Mouse (Mus musculus) stomach, embryonic 16.5 days (tissue): ENCODE data around the gene Grin2b. TPM values are rescaled to one million over a fixed set of nuclear protein-coding genes. Genes with fewer than 3 reads are reported as not detected.

ENCODE experiments used
- ATAC-seq: fragments of 200-750 bp; cut with Nextera tagmentation; 2 replicates; pipeline ENCODE4 v1.8.0; 2017; ENCODE audit warnings: moderate number of reproducible peaks, moderate TSS enrichment; ENCODE audit not compliant: insufficient read depth, low FRiP score
- H3K27ac ChIP-seq: fragments of 300-500 bp; sonication (generic); 2 replicates; pipeline ENCODE4 v1.5.1; 2014; ENCODE audit warnings: low read length
- H3K27me3 ChIP-seq: fragments of 300-500 bp; sonication (generic); 2 replicates; pipeline ENCODE4 v1.6.1; 2014; ENCODE audit warnings: low read length, control low read depth, mixed read lengths; ENCODE audit not compliant: control insufficient read depth, insufficient read depth
- H3K36me3 ChIP-seq: fragments of 300-500 bp; sonication (generic); 2 replicates; pipeline ENCODE4 v1.6.1; 2014; ENCODE audit warnings: low read length; ENCODE audit not compliant: control insufficient read depth, insufficient read depth
- H3K4me1 ChIP-seq: fragments of 300-500 bp; sonication (generic); 2 replicates; pipeline ENCODE4 v1.6.1; 2014; ENCODE audit warnings: low read length, control low read depth, mixed read lengths; ENCODE audit not compliant: control insufficient read depth, insufficient read depth
- H3K4me2 ChIP-seq: fragments of 300-500 bp; sonication (generic); 2 replicates; pipeline ENCODE4 v1.6.1; 2014; ENCODE audit warnings: low read depth, low read length, mixed read lengths
- H3K4me3 ChIP-seq: fragments of 300-500 bp; sonication (generic); replicated peaks from 2 replicates; pipeline ENCODE4 v1.5.1; 2014; ENCODE audit warnings: mild to moderate bottlenecking, low read length
- H3K9ac ChIP-seq: fragments of 300-500 bp; sonication (generic); 2 replicates; pipeline ENCODE4 v1.6.1; 2014; ENCODE audit warnings: low read length
- H3K9me3 ChIP-seq: fragments of 300-500 bp; sonication (generic); replicated peaks from 2 replicates; pipeline ENCODE4 v1.6.1; 2016; ENCODE audit warnings: low read length, control low read depth; ENCODE audit not compliant: control insufficient read depth
- WGBS: fragments of 180-500 bp; shearing (Covaris S2); extraction: QIAGEN DNeasy Blood & Tissue Kit; methylation state at CpG from one replicate; pipeline ENCODE4 v1.1.7; 2014; 5-methylcytosine and 5-hydroxymethylcytosine counted together
- polyA plus RNA-seq: library from polyadenylated mRNA; unstranded; fragments of >200 nt; fragmentation: Nextera tagmentation; extraction: Ambion mirVana; gene quantifications from 2 replicates; pipeline ENCODE4 v1.2.1, GENCODE M21; 2015

The Grin2b gene
- polyA plus RNA-seq, 1 experiment from 2014 or later = 0.32 TPM

GRCm38 (mm10) chr6:135799949-135800348, 373.4 kb downstream of the Grin2b start:
- no peak for ATAC-seq
- Histone ChIP-seq H3K4me3 (no peak overlapping the region), H3K4me2 (no peak overlapping the region), H3K27ac (no peak overlapping the region), H3K4me1 (no peaks in the 10 kb centered on the region), H3K9me3 (no peaks in the 10 kb centered on the region), H3K9ac (no peak overlapping the region), H3K36me3 (no peaks in the 10 kb centered on the region), H3K27me3 (no peaks in the 10 kb centered on the region)
- WGBS = 70% methylated on average over 8 of the region's 8 CpGs

GRCm38 (mm10) chr6:135798202-135798992, 374.9 kb downstream of the Grin2b start:
- Histone ChIP-seq H3K27me3 (no peaks in the 10 kb centered on the region), H3K36me3 (no peaks in the 10 kb centered on the region), H3K4me1 (no peaks in the 10 kb centered on the region), H3K9ac (no peak overlapping the region), H3K4me2 (no peak overlapping the region), H3K4me3 (no peak overlapping the region), H3K27ac (no peak overlapping the region), H3K9me3 (no peaks in the 10 kb centered on the region)
- no peak for ATAC-seq
- 65% methylated on average over 13 of the region's 13 CpGs for WGBS

GRCm38 (mm10) chr6:135797371-135798033, 375.8 kb downstream of the Grin2b start:
- no peak overlapping the region for H3K4me2 ChIP-seq
- no peaks in the 10 kb centered on the region for H3K9me3 ChIP-seq
- no peak overlapping the region for H3K9ac ChIP-seq
- no peak for ATAC-seq
- no peaks in the 10 kb centered on the region for H3K4me1 ChIP-seq
- no peaks in the 10 kb centered on the region for H3K27me3 ChIP-seq
- no peak overlapping the region for H3K4me3 ChIP-seq
- H3K27ac ChIP-seq = no peak overlapping the region
- 73% methylated on average over 10 of the region's 10 CpGs for WGBS
- H3K36me3 ChIP-seq = no peaks in the 10 kb centered on the region

GRCm38 (mm10) chr6:135796911-135797310, 376.4 kb downstream of the Grin2b start:
- Histone ChIP-seq H3K9ac (no peak overlapping the region), H3K4me3 (no peak overlapping the region), H3K9me3 (no peaks in the 10 kb centered on the region), H3K36me3 (no peaks in the 10 kb centered on the region), H3K4me2 (no peak overlapping the region), H3K27me3 (no peaks in the 10 kb centered on the region), H3K27ac (no peak overlapping the region), H3K4me1 (no peaks in the 10 kb centered on the region)
- ATAC-seq = no peak
- 79% methylated on average over 4 of the region's 4 CpGs for WGBS

GRCm38 (mm10) chr6:135791412-135791811, 381.9 kb downstream of the Grin2b start:
- ATAC-seq = no peak
- no peaks in the 10 kb centered on the region for H3K9me3 ChIP-seq
- no peaks in the 10 kb centered on the region for H3K36me3 ChIP-seq
- H3K9ac ChIP-seq = no peak overlapping the region
- 86% methylated on average over 4 of the region's 4 CpGs for WGBS
- H3K27me3 ChIP-seq = no peaks in the 10 kb centered on the region
- no peaks in the 10 kb centered on the region for H3K4me1 ChIP-seq
- H3K4me2 ChIP-seq = no peak overlapping the region
- no peak overlapping the region for H3K4me3 ChIP-seq
- no peak overlapping the region for H3K27ac ChIP-seq

GRCm38 (mm10) chr6:135789603-135790170, 383.6 kb downstream of the Grin2b start:
- H3K27me3 ChIP-seq = no peaks in the 10 kb centered on the region
- ATAC-seq = no peak
- no peak overlapping the region for H3K27ac ChIP-seq
- H3K36me3 ChIP-seq = no peaks in the 10 kb centered on the region
- H3K4me1 ChIP-seq = no peaks in the 10 kb centered on the region
- H3K4me2 ChIP-seq = no peak overlapping the region
- no peak overlapping the region for H3K9ac ChIP-seq
- no peak overlapping the region for H3K4me3 ChIP-seq
- WGBS = 75% methylated on average over 11 of the region's 11 CpGs
- no peaks in the 10 kb centered on the region for H3K9me3 ChIP-seq

GRCm38 (mm10) chr6:135774670-135775069, 398.6 kb downstream of the Grin2b start:
- no peak for ATAC-seq
- Histone ChIP-seq H3K27me3 (no peaks in the 10 kb centered on the region), H3K9me3 (no peaks in the 10 kb centered on the region), H3K36me3 (no peaks in the 10 kb centered on the region), H3K27ac (no peak overlapping the region), H3K4me2 (no peak overlapping the region), H3K9ac (no peak overlapping the region), H3K4me1 (no peaks in the 10 kb centered on the region), H3K4me3 (no peak overlapping the region)
- WGBS = 70% methylated on average over 2 of the region's 2 CpGs

GRCm38 (mm10) chr6:135767572-135767971, 405.7 kb downstream of the Grin2b start:
- WGBS = 68% methylated on average over 8 of the region's 8 CpGs
- H3K9me3 ChIP-seq = no peaks in the 10 kb centered on the region
- ATAC-seq = no peak
- no peaks in the 10 kb centered on the region for H3K4me1 ChIP-seq
- H3K4me2 ChIP-seq = no peak overlapping the region
- H3K27me3 ChIP-seq = no peaks in the 10 kb centered on the region
- no peak overlapping the region for H3K4me3 ChIP-seq
- H3K9ac ChIP-seq = no peak overlapping the region
- H3K36me3 ChIP-seq = no peaks in the 10 kb centered on the region
- no peak overlapping the region for H3K27ac ChIP-seq

GRCm38 (mm10) chr6:135758735-135759134, 414.6 kb downstream of the Grin2b start:
- no peak overlapping the region for H3K4me2 ChIP-seq
- no peaks in the 10 kb centered on the region for H3K27me3 ChIP-seq
- no peak for ATAC-seq
- H3K4me3 ChIP-seq = no peak overlapping the region
- no peaks in the 10 kb centered on the region for H3K4me1 ChIP-seq
- no peak overlapping the region for H3K9ac ChIP-seq
- 60% methylated on average over 1 of the region's 1 CpGs for WGBS
- H3K27ac ChIP-seq = no peak overlapping the region
- no peaks in the 10 kb centered on the region for H3K36me3 ChIP-seq
- H3K9me3 ChIP-seq = no peaks in the 10 kb centered on the region
